Mouse (Mus musculus): ENCODE measurements around the gene Sh3kbp1. TPM values are rescaled to one million over a fixed set of nuclear protein-coding genes. Genes with fewer than 3 reads are reported as not detected.

Gene Sh3kbp1
- polyA plus RNA-seq, 2 experiments = 4.0 to 9.9 TPM

DNA sequence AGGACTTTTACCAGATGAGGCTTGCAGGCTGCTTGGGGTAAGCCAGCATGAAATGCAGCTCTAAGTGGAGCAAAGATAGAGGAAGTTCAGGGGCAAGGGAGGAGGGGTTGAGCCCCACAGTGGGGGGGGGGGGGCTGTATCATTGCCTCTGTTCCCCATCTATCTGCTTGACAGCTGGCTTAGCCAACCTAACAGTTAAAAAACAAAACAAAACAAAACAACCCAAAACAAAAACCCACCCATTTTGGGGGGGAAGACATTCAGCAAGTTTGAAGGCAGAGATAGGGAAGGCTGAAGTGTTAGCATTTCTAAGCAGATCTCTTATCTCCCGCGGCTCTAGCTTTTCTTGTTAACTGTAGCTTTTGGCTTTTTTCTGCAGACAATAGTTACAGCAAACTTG, 49.2 kb downstream of the Sh3kbp1 start:
- H3K27ac ChIP-seq = no peak overlapping the region
- DNase-seq (ENCODE audit: low read depth in 3 of 3, low spot score in 3 of 3) (no peak), ATAC-seq (ENCODE audit: insufficient read depth) (peak; percentile 31; the same call in 1 of the 2 replicates)
- peaks cover 0 to 6% of the 10 kb centered on the region in 2 experiments; a peak in 2 of 4 replicates for H3K4me1 ChIP-seq (replicated peaks; ENCODE audit: control insufficient read depth in 2 of 2, insufficient read depth in 2 of 2, low read length in 1 of 2)
- H3K4me3 ChIP-seq (ENCODE audit: insufficient read depth in 1 of 2, low read depth in 2 of 2, low read length in 2 of 2) = no peak overlapping the region
- no peaks in the 10 kb centered on the region for H3K36me3 ChIP-seq (replicated peaks; ENCODE audit: control insufficient read depth, insufficient read depth, low read depth)
- no peak overlapping the region for H3K4me2 ChIP-seq (ENCODE audit: low read depth)
- 14% methylated on average over 2 of the region's 2 CpGs for WGBS (ENCODE audit: insufficient replicate concordance)
- H3K9me3 ChIP-seq (ENCODE audit: control insufficient read depth, low read length) = no peaks in the 10 kb centered on the region
- no peaks in the 10 kb centered on the region for H3K27me3 ChIP-seq (ENCODE audit: control insufficient read depth, insufficient read depth, low read length)
- H3K9ac ChIP-seq (replicated peaks) = no peak overlapping the region
- no peak for TF ChIP-seq EP300 (IDR thresholded peaks at IDR 0.05; ENCODE audit: low read depth)
- no peak for TF ChIP-seq CTCF (IDR thresholded peaks at IDR 0.05; ENCODE audit: low read depth)

GRCm38 (mm10) chrX:159677585-159678319, 50.7 kb downstream of the Sh3kbp1 start:
- Histone ChIP-seq H3K4me3 (ENCODE audit: insufficient read depth in 1 of 2, low read depth in 2 of 2, low read length in 2 of 2) (no peak overlapping the region), H3K4me2 (ENCODE audit: low read depth) (no peak overlapping the region), H3K27ac (no peak overlapping the region), H3K9me3 (ENCODE audit: control insufficient read depth, low read length) (no peaks in the 10 kb centered on the region), H3K27me3 (ENCODE audit: control insufficient read depth, insufficient read depth, low read length) (no peaks in the 10 kb centered on the region), H3K36me3 (replicated peaks; ENCODE audit: control insufficient read depth, insufficient read depth, low read depth) (no peaks in the 10 kb centered on the region), H3K4me1 (replicated peaks; ENCODE audit: control insufficient read depth in 2 of 2, insufficient read depth in 2 of 2, low read length in 1 of 2) (peaks cover 0 to 6% of the 10 kb centered on the region in 2 experiments; a peak in 2 of 4 replicates), H3K9ac (replicated peaks) (no peak overlapping the region)
- ATAC-seq (ENCODE audit: insufficient read depth) (no peak), DNase-seq (ENCODE audit: low read depth in 3 of 3, low spot score in 3 of 3) (no peak)
- peak; percentile 38 for TF ChIP-seq CTCF (IDR thresholded peaks at IDR 0.05; ENCODE audit: low read depth)
- no peak for TF ChIP-seq EP300 (IDR thresholded peaks at IDR 0.05; ENCODE audit: low read depth)
- WGBS (ENCODE audit: insufficient replicate concordance) = 36% methylated on average over 4 of the region's 4 CpGs

DNA sequence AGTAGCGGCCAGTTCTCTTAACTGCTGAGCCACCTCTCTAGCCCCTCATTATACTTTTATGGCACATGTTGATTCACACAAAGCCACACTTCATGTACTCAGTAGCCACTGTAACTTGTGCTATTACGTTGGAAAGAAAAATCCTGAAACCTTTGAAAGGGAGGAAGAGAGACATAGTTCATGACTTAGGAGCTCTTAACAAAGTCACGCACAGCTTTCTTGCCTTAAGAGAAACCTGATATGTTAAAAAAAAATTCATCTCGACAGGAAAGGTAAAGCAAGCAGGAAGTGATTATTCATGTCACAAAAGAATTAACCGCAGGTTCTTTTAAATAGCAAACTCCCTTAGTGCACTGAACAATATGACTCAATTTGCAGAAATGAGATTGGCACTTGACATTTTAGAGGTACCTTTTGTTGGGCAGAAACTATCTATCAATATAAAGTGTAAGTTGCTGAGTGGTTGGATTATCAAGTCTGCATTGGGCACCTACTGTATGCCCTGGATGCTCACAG, 51.3 kb downstream of the Sh3kbp1 start:
- no peak overlapping the region for H3K27ac ChIP-seq
- H3K9ac ChIP-seq (replicated peaks) = no peak overlapping the region
- 47% methylated on average over 5 of the region's 5 CpGs for WGBS (ENCODE audit: insufficient replicate concordance)
- no peak for DNase-seq (ENCODE audit: low read depth in 3 of 3, low spot score in 3 of 3)
- H3K27me3 ChIP-seq (ENCODE audit: control insufficient read depth, insufficient read depth, low read length) = no peaks in the 10 kb centered on the region
- no peak for TF ChIP-seq EP300 (IDR thresholded peaks at IDR 0.05; ENCODE audit: low read depth)
- TF ChIP-seq CTCF (IDR thresholded peaks at IDR 0.05; ENCODE audit: low read depth) = no peak
- H3K4me1 ChIP-seq (replicated peaks; ENCODE audit: control insufficient read depth in 2 of 2, insufficient read depth in 2 of 2, low read length in 1 of 2) = peaks cover 0 to 6% of the 10 kb centered on the region in 2 experiments; a peak in 2 of 4 replicates
- H3K4me2 ChIP-seq (ENCODE audit: low read depth) = no peak overlapping the region
- H3K36me3 ChIP-seq (replicated peaks; ENCODE audit: control insufficient read depth, insufficient read depth, low read depth) = no peaks in the 10 kb centered on the region
- no peak for ATAC-seq (ENCODE audit: insufficient read depth)
- H3K4me3 ChIP-seq (ENCODE audit: insufficient read depth in 1 of 2, low read depth in 2 of 2, low read length in 2 of 2) = no peak overlapping the region
- no peaks in the 10 kb centered on the region for H3K9me3 ChIP-seq (ENCODE audit: control insufficient read depth, low read length)

- Histone ChIP-seq H3K27ac (no peak overlapping the region), H3K9me3 (ENCODE audit: control insufficient read depth, low read length) (no peaks in the 10 kb centered on the region), H3K36me3 (replicated peaks; ENCODE audit: control insufficient read depth, insufficient read depth, low read depth) (no peaks in the 10 kb centered on the region), H3K4me1 (replicated peaks; ENCODE audit: control insufficient read depth in 2 of 2, insufficient read depth in 2 of 2, low read length in 1 of 2) (peaks cover 0 to 4% of the 10 kb centered on the region in 2 experiments; a peak in 2 of 4 replicates), H3K9ac (replicated peaks) (no peak overlapping the region), H3K27me3 (ENCODE audit: control insufficient read depth, insufficient read depth, low read length) (no peaks in the 10 kb centered on the region), H3K4me2 (ENCODE audit: low read depth) (no peak overlapping the region), H3K4me3 (ENCODE audit: insufficient read depth in 1 of 2, low read depth in 2 of 2, low read length in 2 of 2) (no peak overlapping the region)
- ATAC-seq (ENCODE audit: insufficient read depth) = no peak
- no peak for DNase-seq (ENCODE audit: low read depth in 3 of 3, low spot score in 3 of 3)
- TF ChIP-seq CTCF (IDR thresholded peaks at IDR 0.05; ENCODE audit: low read depth) (no peak), EP300 (IDR thresholded peaks at IDR 0.05; ENCODE audit: low read depth) (no peak)
- 20% methylated on average over 1 of the region's 1 CpGs for WGBS (ENCODE audit: insufficient replicate concordance)
Measured at GRCm38 (mm10) chrX:159685521-159685920, 58.4 kb downstream of the Sh3kbp1 start.

DNA sequence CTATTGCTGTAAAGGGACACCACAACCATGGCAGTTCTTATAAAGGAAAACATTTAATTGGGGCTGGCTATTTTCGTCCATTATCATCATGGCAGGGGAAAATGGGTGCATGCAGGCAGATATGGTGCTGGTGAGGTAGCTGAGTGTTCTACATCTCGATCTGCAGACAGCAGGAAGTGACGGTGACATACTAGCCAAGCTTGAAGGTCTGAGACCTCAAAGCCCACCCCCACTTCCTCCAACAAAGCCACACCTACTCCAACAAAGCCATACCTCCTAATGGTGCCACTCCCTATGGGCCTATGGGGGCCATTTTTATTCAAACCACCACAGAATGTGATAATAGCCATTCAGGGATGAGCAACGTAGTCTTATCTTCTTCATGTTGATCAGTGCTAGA, 59.8 kb downstream of the Sh3kbp1 start:
- no peak overlapping the region for H3K27ac ChIP-seq
- H3K9me3 ChIP-seq (ENCODE audit: control insufficient read depth, low read length) = no peaks in the 10 kb centered on the region
- H3K9ac ChIP-seq (replicated peaks) = no peak overlapping the region
- no peaks in the 10 kb centered on the region for H3K27me3 ChIP-seq (ENCODE audit: control insufficient read depth, insufficient read depth, low read length)
- no peak for TF ChIP-seq CTCF (IDR thresholded peaks at IDR 0.05; ENCODE audit: low read depth)
- no peak for TF ChIP-seq EP300 (IDR thresholded peaks at IDR 0.05; ENCODE audit: low read depth)
- no peak overlapping the region for H3K4me3 ChIP-seq (ENCODE audit: insufficient read depth in 1 of 2, low read depth in 2 of 2, low read length in 2 of 2)
- H3K4me1 ChIP-seq (replicated peaks; ENCODE audit: control insufficient read depth in 2 of 2, insufficient read depth in 2 of 2, low read length in 1 of 2) = peaks cover 0 to 4% of the 10 kb centered on the region in 2 experiments; a peak in 2 of 4 replicates
- H3K4me2 ChIP-seq (ENCODE audit: low read depth) = no peak overlapping the region
- H3K36me3 ChIP-seq (replicated peaks; ENCODE audit: control insufficient read depth, insufficient read depth, low read depth) = no peaks in the 10 kb centered on the region
- ATAC-seq (ENCODE audit: insufficient read depth) (no peak), DNase-seq (ENCODE audit: low read depth in 3 of 3, low spot score in 3 of 3) (no peak)
- 27% methylated on average over 4 of the region's 4 CpGs for WGBS (ENCODE audit: insufficient replicate concordance)

Measured in liver, embryonic 14.5 days (tissue).